Mouse (Mus musculus) heart, embryonic 13.5 days (tissue): ENCODE results near the gene Zfp948. TPM values are rescaled to one million over a fixed set of nuclear protein-coding genes. Genes with fewer than 3 reads are reported as not detected.
"Not testable (repeated sequence)": the region's sequence is repeated elsewhere in the genome, so short reads cannot be mapped to it uniquely, and the experiment has no call there.

Source experiments
- ATAC-seq: fragments of 200-750 bp; cut with Nextera tagmentation; 2 replicates; pipeline ENCODE4 v1.8.0; 2017; ENCODE audit warnings: moderate TSS enrichment; ENCODE audit not compliant: insufficient number of reproducible peaks, low FRiP score, low TSS enrichment; ENCODE audit errors: extremely low read depth
- H3K27ac ChIP-seq: fragments of 300-500 bp; sonication (generic); replicated peaks from 2 replicates; pipeline ENCODE4 v1.5.1; 2015; ENCODE audit warnings: moderate library complexity, mild to moderate bottlenecking, inconsistent platforms
- H3K27me3 ChIP-seq: fragments of 300-500 bp; sonication (generic); replicated peaks from 2 replicates; pipeline ENCODE4 v1.6.1; 2015; ENCODE audit warnings: mild to moderate bottlenecking, inconsistent platforms
- H3K36me3 ChIP-seq: fragments of 300-500 bp; sonication (generic); 2 replicates; pipeline ENCODE4 v1.6.1; 2015; ENCODE audit warnings: mild to moderate bottlenecking, inconsistent platforms
- H3K4me1 ChIP-seq: fragments of 300-500 bp; sonication (generic); 2 replicates; pipeline ENCODE4 v1.6.1; 2015; ENCODE audit warnings: inconsistent platforms
- H3K4me2 ChIP-seq: fragments of 300-500 bp; sonication (generic); 2 replicates; pipeline ENCODE4 v1.6.1; 2015; ENCODE audit warnings: inconsistent platforms, mild to moderate bottlenecking, moderate library complexity
- H3K4me3 ChIP-seq: fragments of 300-500 bp; sonication (generic); 2 replicates; pipeline ENCODE4 v1.5.1; 2015; ENCODE audit warnings: moderate library complexity, mild to moderate bottlenecking, inconsistent platforms
- H3K9ac ChIP-seq: fragments of 300-500 bp; sonication (generic); 2 replicates; pipeline ENCODE4 v1.6.1; 2015; ENCODE audit warnings: inconsistent platforms, mild to moderate bottlenecking, moderate library complexity
- H3K9me3 ChIP-seq: fragments of 300-500 bp; sonication (generic); 2 replicates; pipeline ENCODE4 v1.6.1; 2016; ENCODE audit warnings: inconsistent platforms
- WGBS: fragments of 180-500 bp; shearing (Covaris S2); methylation state at CpG from one replicate; pipeline ENCODE4 v1.1.7; 2015; ENCODE audit warnings: mixed read lengths; 5-methylcytosine and 5-hydroxymethylcytosine counted together
- polyA plus RNA-seq: library from polyadenylated mRNA; unstranded; fragments of >200 nt; fragmentation: Nextera tagmentation; extraction: Ambion mirVana; gene quantifications from 2 replicates; pipeline ENCODE4 v1.2.1, GENCODE M21; 2015

Gene Zfp948
- polyA plus RNA-seq, 1 experiment from 2014 or later = 13.0 TPM

- Histone ChIP-seq H3K9me3 (no peaks in the 10 kb centered on the region), H3K27ac (no peak overlapping the region), H3K4me3 (peak overlapping the region; percentile 72), H3K4me2 (peak overlapping the region; percentile 85), H3K4me1 (peaks cover 26% of the 10 kb centered on the region), H3K36me3 (no peaks in the 10 kb centered on the region), H3K9ac (peak overlapping the region; percentile 83), H3K27me3 (no peaks in the 10 kb centered on the region)
- WGBS = 36% methylated on average over 7 of the region's 7 CpGs
- no peak for ATAC-seq
Measured at GRCm38 (mm10) chr17:21536096-21536495, 30.7 kb upstream of the Zfp948 start.

- no peak overlapping the region for H3K9ac ChIP-seq
- peaks cover 21% of the 10 kb centered on the region for H3K4me1 ChIP-seq
- no peaks in the 10 kb centered on the region for H3K9me3 ChIP-seq
- H3K4me3 ChIP-seq = 0 out of 2 replicates have a peak overlapping the region, but pooled peaks have one; percentile 72
- peak overlapping the region; percentile 85 for H3K4me2 ChIP-seq
- H3K27ac ChIP-seq = no peak overlapping the region
- WGBS = 56% methylated on average over 2 of the region's 2 CpGs
- H3K36me3 ChIP-seq = no peaks in the 10 kb centered on the region
- H3K27me3 ChIP-seq = no peaks in the 10 kb centered on the region
- no peak for ATAC-seq
Measured at GRCm38 (mm10) chr17:21536676-21537075, 30.1 kb upstream of the Zfp948 start.

- Histone ChIP-seq H3K4me2 (no peak overlapping the region), H3K27ac (no peak overlapping the region), H3K9me3 (no peaks in the 10 kb centered on the region), H3K27me3 (no peaks in the 10 kb centered on the region), H3K36me3 (peaks cover 40% of the 10 kb centered on the region), H3K4me1 (no peaks in the 10 kb centered on the region), H3K4me3 (no peak overlapping the region), H3K9ac (no peak overlapping the region)
- 71% methylated on average over 2 of the region's 2 CpGs for WGBS
- no peak for ATAC-seq
Measured at GRCm38 (mm10) chr17:21557831-21558230, 9.0 kb upstream of the Zfp948 start.

GRCm38 (mm10) chr17:21566220-21566619, 588 bp upstream of the Zfp948 start:
- peak overlapping the region; percentile 86 for H3K4me3 ChIP-seq
- H3K27me3 ChIP-seq = no peaks in the 10 kb centered on the region
- peak overlapping the region; percentile 90 for H3K27ac ChIP-seq
- WGBS = 9% methylated on average over 5 of the region's 5 CpGs
- H3K4me1 ChIP-seq = peaks cover 21% of the 10 kb centered on the region
- H3K4me2 ChIP-seq = peak overlapping the region; percentile 77
- peak overlapping the region; percentile 89 for H3K9ac ChIP-seq
- H3K36me3 ChIP-seq = peaks cover 25% of the 10 kb centered on the region
- H3K9me3 ChIP-seq = no peaks in the 10 kb centered on the region
- ATAC-seq = 0 out of 2 replicates have a peak, but pooled peaks have one; percentile 32

GRCm38 (mm10) chr17:21567696-21568095, 888 bp downstream of the Zfp948 start:
- Histone ChIP-seq H3K27ac (peak overlapping the region; percentile 52), H3K4me2 (peak overlapping the region; percentile 77), H3K4me3 (peak overlapping the region; percentile 86), H3K36me3 (peaks cover 27% of the 10 kb centered on the region), H3K27me3 (no peaks in the 10 kb centered on the region), H3K9ac (peak overlapping the region; percentile 45; the same call in 1 of the 2 replicates), H3K4me1 (peaks cover 21% of the 10 kb centered on the region), H3K9me3 (no peaks in the 10 kb centered on the region)
- WGBS = 50% methylated on average over 1 of the region's 1 CpGs
- no peak for ATAC-seq

- H3K9ac ChIP-seq = no peak overlapping the region
- no peak overlapping the region for H3K27ac ChIP-seq
- no peaks in the 10 kb centered on the region for H3K9me3 ChIP-seq
- WGBS = 71% methylated on average over 1 of the region's 1 CpGs
- H3K27me3 ChIP-seq = no peaks in the 10 kb centered on the region
- H3K4me3 ChIP-seq = no peak overlapping the region
- no peak for ATAC-seq
- 0 out of 2 replicates have a peak, but pooled peaks cover 2% of the 10 kb centered on the region for H3K4me1 ChIP-seq
- peaks cover 71% of the 10 kb centered on the region for H3K36me3 ChIP-seq
- no peak overlapping the region for H3K4me2 ChIP-seq
Measured at GRCm38 (mm10) chr17:21579080-21579479, 12.3 kb downstream of the Zfp948 start.

- no peak for ATAC-seq
- Histone ChIP-seq H3K4me3 (no peak overlapping the region), H3K4me2 (no peak overlapping the region), H3K9ac (no peak overlapping the region), H3K4me1 (0 out of 2 replicates have a peak, but pooled peaks cover 2% of the 10 kb centered on the region), H3K27ac (no peak overlapping the region), H3K36me3 (peaks cover 71% of the 10 kb centered on the region), H3K9me3 (no peaks in the 10 kb centered on the region), H3K27me3 (no peaks in the 10 kb centered on the region)
- WGBS = 16% methylated on average over 5 of the region's 5 CpGs
Measured at GRCm38 (mm10) chr17:21579493-21580175, 12.8 kb downstream of the Zfp948 start.

- Histone ChIP-seq H3K4me2 (no peak overlapping the region), H3K36me3 (peaks cover 81% of the 10 kb centered on the region), H3K9ac (no peak overlapping the region), H3K27ac (no peak overlapping the region), H3K9me3 (peaks cover 18% of the 10 kb centered on the region), H3K4me1 (no peaks in the 10 kb centered on the region), H3K4me3 (no peak overlapping the region), H3K27me3 (no peaks in the 10 kb centered on the region)
- ATAC-seq = no peak
- 96% methylated on average over 2 of the region's 2 CpGs for WGBS
Measured at GRCm38 (mm10) chr17:21585521-21585920, 18.7 kb downstream of the Zfp948 start.

GRCm38 (mm10) chr17:21616356-21616755, 49.5 kb downstream of the Zfp948 start:
- Histone ChIP-seq H3K9ac (no peak overlapping the region), H3K4me2 (no peak overlapping the region), H3K36me3 (no peaks in the 10 kb centered on the region), H3K4me1 (no peaks in the 10 kb centered on the region), H3K9me3 (0 out of 2 replicates have a peak, but pooled peaks cover 4% of the 10 kb centered on the region), H3K4me3 (no peak overlapping the region), H3K27me3 (no peaks in the 10 kb centered on the region), H3K27ac (no peak overlapping the region)
- ATAC-seq = no peak
- 64% methylated on average over 3 of the region's 3 CpGs for WGBS

- Histone ChIP-seq H3K27me3 (no peaks in the 10 kb centered on the region), H3K36me3 (no peaks in the 10 kb centered on the region), H3K4me1 (no peaks in the 10 kb centered on the region), H3K27ac (no peak overlapping the region), H3K4me2 (peak overlapping the region; percentile 50), H3K4me3 (peak overlapping the region; percentile 24), H3K9me3 (0 out of 2 replicates have a peak, but pooled peaks cover 4% of the 10 kb centered on the region), H3K9ac (no peak overlapping the region)
- no peak for ATAC-seq
- WGBS = 8% methylated on average over 9 of the region's 9 CpGs
Measured at GRCm38 (mm10) chr17:21617352-21617751, 50.5 kb downstream of the Zfp948 start.

- no peaks in the 10 kb centered on the region for H3K4me1 ChIP-seq
- no peak overlapping the region for H3K4me3 ChIP-seq
- H3K9ac ChIP-seq = no peak overlapping the region
- H3K9me3 ChIP-seq = no peaks in the 10 kb centered on the region
- no peaks in the 10 kb centered on the region for H3K36me3 ChIP-seq
- ATAC-seq = no peak
- H3K4me2 ChIP-seq = no peak overlapping the region
- no peak overlapping the region for H3K27ac ChIP-seq
- WGBS = 0% methylated on average over 1 of the region's 3 CpGs
- no peaks in the 10 kb centered on the region for H3K27me3 ChIP-seq
Measured at GRCm38 (mm10) chr17:21623647-21624046, 56.8 kb downstream of the Zfp948 start.

GRCm38 (mm10) chr17:21635758-21636157, 69.0 kb downstream of the Zfp948 start:
- ATAC-seq, H3K36me3 ChIP-seq, H3K4me1 ChIP-seq, H3K27me3 ChIP-seq, H3K27ac ChIP-seq, H3K4me2 ChIP-seq, H3K4me3 ChIP-seq, H3K9ac ChIP-seq: not testable (repeated sequence)
- 44% methylated on average over 4 of the region's 4 CpGs for WGBS
- peaks cover 11% of the 10 kb centered on the region; the same call in 1 of the 2 replicates for H3K9me3 ChIP-seq
